Comparison of ENCODE assay signal across 23 mouse cellular contexts in genomic region chr10:62089486-62089885, GRCm38 (mm10). TPM values are rescaled to one million over a fixed set of nuclear protein-coding genes. Genes with fewer than 3 reads are reported as not detected.
A peak's percentile ranks its signal among the peaks of the same experiment; 100 is the strongest.
DNase-seq lines count a peak whose midpoint lies in the region; ATAC-seq and TF ChIP-seq lines count a peak whose summit lies in the region.
"Had no signal": no experiment of that assay in that cellular context is flagged by ENCODE, and none has a peak within 500 bp of the region (broad histone marks: within the 10 kb centered on the region; RNA-seq: fewer than 3 reads in every experiment).

No protein-coding gene starts in this region.

- TF ChIP-seq CTCF in kidney, adult 2 months (conservative IDR thresholded peaks at IDR 0.05; ENCODE audit: insufficient read depth, insufficient read length, low read depth, low read length), result no peak

- H3K9ac ChIP-seq in kidney, embryonic 14.5 days (ENCODE audit: low read depth, low read length), result no peak overlapping the region
- no peak overlapping the region for H3K9ac ChIP-seq in kidney, embryonic 15.5 days
- no peak overlapping the region for H3K9ac ChIP-seq in midbrain, embryonic 11.5 days (ENCODE audit: low read length)
- no peak overlapping the region for H3K9ac ChIP-seq in midbrain, embryonic 13.5 days (replicated peaks)
- H3K9ac ChIP-seq: embryonic facial prominence, embryonic 13.5 days; embryonic facial prominence, embryonic 15.5 days; forebrain, embryonic 12.5 days had no signal

- no peak overlapping the region for H3K4me3 ChIP-seq in kidney, adult 2 months (ENCODE audit: insufficient read depth, low read depth, low read length)
- H3K4me3 ChIP-seq in kidney, embryonic 14.5 days (ENCODE audit: low read length), result no peak overlapping the region
- no peak overlapping the region for H3K4me3 ChIP-seq in kidney, embryonic 15.5 days (replicated peaks)
- no peak overlapping the region for H3K4me3 ChIP-seq in midbrain, embryonic 11.5 days (ENCODE audit: low read depth, low read length)
- H3K4me3 ChIP-seq in midbrain, embryonic 13.5 days (replicated peaks), result no peak overlapping the region
- H3K4me3 ChIP-seq: embryonic facial prominence, embryonic 13.5 days; embryonic facial prominence, embryonic 15.5 days; erythroblast, embryonic 14.5 days; forebrain, embryonic 10.5 days; forebrain, embryonic 12.5 days had no signal

- peak; percentile 56 for DNase-seq in kidney, adult 2 months
- no peak for DNase-seq in kidney, postnatal 14 days
- peak; percentile 64 for DNase-seq in midbrain, embryonic 11.5 days (ENCODE audit: low spot score, missing footprints)
- DNase-seq: adrenal gland, adult 2 months; adrenal gland, postnatal 10 days; adrenal gland, postnatal 25 days; cerebellum, adult 11 months; cerebellum, adult 18-20 months; cerebellum, adult 8-10 months; cerebellum, adult 9-11 months; cerebellum, postnatal 14 days; cerebellum, postnatal 36 days; embryo, embryonic 11 days had no signal

- H3K4me2 ChIP-seq in kidney, embryonic 14.5 days (replicated peaks; ENCODE audit: low read depth, low read length), result no peak overlapping the region
- H3K4me2 ChIP-seq in kidney, embryonic 15.5 days, result no peak overlapping the region
- H3K4me2 ChIP-seq in midbrain, embryonic 11.5 days, result no peak overlapping the region
- H3K4me2 ChIP-seq in midbrain, embryonic 13.5 days (replicated peaks), result no peak overlapping the region
- H3K4me2 ChIP-seq: embryonic facial prominence, embryonic 13.5 days; embryonic facial prominence, embryonic 15.5 days; forebrain, embryonic 12.5 days had no signal

- H3K36me3 ChIP-seq in kidney, adult 2 months (ENCODE audit: control insufficient read depth, insufficient read depth, low read length), result no peaks in the 10 kb centered on the region
- no peaks in the 10 kb centered on the region for H3K36me3 ChIP-seq in kidney, embryonic 14.5 days (ENCODE audit: control insufficient read depth, insufficient read depth, low read length)
- no peaks in the 10 kb centered on the region for H3K36me3 ChIP-seq in kidney, embryonic 15.5 days
- no peaks in the 10 kb centered on the region for H3K36me3 ChIP-seq in midbrain, embryonic 11.5 days (ENCODE audit: control insufficient read depth, insufficient read depth, low read length)
- no peaks in the 10 kb centered on the region for H3K36me3 ChIP-seq in midbrain, embryonic 13.5 days
- H3K36me3 ChIP-seq: embryonic facial prominence, embryonic 13.5 days; embryonic facial prominence, embryonic 15.5 days; forebrain, embryonic 10.5 days; forebrain, embryonic 12.5 days had no signal

- no peak for ATAC-seq in kidney, embryonic 14.5 days (ENCODE audit: low FRiP score, low TSS enrichment)
- ATAC-seq in kidney, embryonic 15.5 days (replicated peaks; ENCODE audit: low FRiP score), result no peak
- no peak for ATAC-seq in midbrain, embryonic 11.5 days (ENCODE audit: low FRiP score)
- ATAC-seq in midbrain, embryonic 13.5 days, result no peak
- ATAC-seq: forebrain, embryonic 14.5 days had no signal

- no peak for TF ChIP-seq POLR2A in kidney, adult 2 months (IDR thresholded peaks at IDR 0.05; ENCODE audit: low read depth, low read length)

- no peaks in the 10 kb centered on the region for H3K4me1 ChIP-seq in kidney, adult 2 months (ENCODE audit: control insufficient read depth, insufficient read depth, low read length)
- no peaks in the 10 kb centered on the region for H3K4me1 ChIP-seq in kidney, embryonic 14.5 days (ENCODE audit: control insufficient read depth, insufficient read depth, low read length)
- peaks cover 12% of the 10 kb centered on the region for H3K4me1 ChIP-seq in kidney, embryonic 15.5 days
- H3K4me1 ChIP-seq in midbrain, embryonic 11.5 days (ENCODE audit: control insufficient read depth, insufficient read depth, low read length), result no peaks in the 10 kb centered on the region
- H3K4me1 ChIP-seq in midbrain, embryonic 13.5 days (replicated peaks), result no peaks in the 10 kb centered on the region
- H3K4me1 ChIP-seq: embryonic facial prominence, embryonic 15.5 days; forebrain, embryonic 10.5 days; forebrain, embryonic 12.5 days had no signal

- no peaks in the 10 kb centered on the region for H3K27me3 ChIP-seq in kidney, adult 2 months (replicated peaks; ENCODE audit: control insufficient read depth, insufficient read depth, low read length)
- H3K27me3 ChIP-seq in kidney, embryonic 14.5 days (ENCODE audit: control insufficient read depth, insufficient read depth, low read length), result no peaks in the 10 kb centered on the region
- no peaks in the 10 kb centered on the region for H3K27me3 ChIP-seq in kidney, embryonic 15.5 days
- no peaks in the 10 kb centered on the region for H3K27me3 ChIP-seq in midbrain, embryonic 11.5 days (ENCODE audit: control insufficient read depth, insufficient read depth, low read length)
- H3K27me3 ChIP-seq in midbrain, embryonic 13.5 days, result no peaks in the 10 kb centered on the region
- H3K27me3 ChIP-seq: embryonic facial prominence, embryonic 13.5 days; embryonic facial prominence, embryonic 15.5 days; forebrain, embryonic 12.5 days had no signal

- H3K27ac ChIP-seq in kidney, adult 2 months (ENCODE audit: insufficient read depth, low read depth, low read length), result no peak overlapping the region
- no peak overlapping the region for H3K27ac ChIP-seq in kidney, embryonic 14.5 days (ENCODE audit: low read depth, low read length)
- 0 out of 2 replicates have a peak overlapping the region, but pooled peaks have one; percentile 46 for H3K27ac ChIP-seq in kidney, embryonic 15.5 days
- H3K27ac ChIP-seq in midbrain, embryonic 11.5 days (ENCODE audit: low read depth, low read length), result no peak overlapping the region
- H3K27ac ChIP-seq in midbrain, embryonic 13.5 days, result no peak overlapping the region
- H3K27ac ChIP-seq: embryonic facial prominence, embryonic 13.5 days; embryonic facial prominence, embryonic 15.5 days; forebrain, embryonic 10.5 days; forebrain, embryonic 12.5 days had no signal

- 0 out of 2 replicates have a peak, but pooled peaks cover 2% of the 10 kb centered on the region for H3K9me3 ChIP-seq in kidney, embryonic 14.5 days (ENCODE audit: control insufficient read depth, low read length)
- no peaks in the 10 kb centered on the region for H3K9me3 ChIP-seq in kidney, embryonic 15.5 days (replicated peaks)
- H3K9me3 ChIP-seq in midbrain, embryonic 11.5 days (ENCODE audit: control insufficient read depth, low read length), result no peaks in the 10 kb centered on the region
- H3K9me3 ChIP-seq in midbrain, embryonic 13.5 days, result no peaks in the 10 kb centered on the region
- H3K9me3 ChIP-seq: embryonic facial prominence, embryonic 13.5 days; embryonic facial prominence, embryonic 15.5 days; forebrain, embryonic 10.5 days; forebrain, embryonic 12.5 days had no signal

RNA-seq across cellular contexts. Expression of gene Neurog3, which starts 43.4 kb away (rescaled TPM):
- not detected in 2 replicates for polyA plus RNA-seq in kidney, adult 2 months (2012; rRNA removed)
- 0.27 TPM in 1 of 2 replicates, not detected in the other for polyA plus RNA-seq in kidney, embryonic 14.5 days (2014; fragmentation: Nextera tagmentation; extraction: Ambion mirVana)
- not detected in 2 replicates for polyA plus RNA-seq in kidney, embryonic 15.5 days (2015; fragmentation: Nextera tagmentation; extraction: Ambion mirVana)
- polyA plus RNA-seq in midbrain, embryonic 11.5 days (2014; fragmentation: Nextera tagmentation; extraction: Ambion mirVana), result 0.34 and 0.37 TPM in 2 replicates
- 0.48 and 0.65 TPM in 2 replicates for polyA plus RNA-seq in midbrain, embryonic 13.5 days (2015; fragmentation: Nextera tagmentation; extraction: Ambion mirVana)
- polyA plus RNA-seq: adrenal gland, adult 2 months; C2C12; embryonic facial prominence, embryonic 13.5 days; embryonic facial prominence, embryonic 15.5 days; erythroblast, embryonic 14.5 days had no signal

RNA-seq across cellular contexts. Expression of gene Fam241b, which starts 54.2 kb away (rescaled TPM):
- polyA plus RNA-seq in kidney, adult 2 months (2012; rRNA removed), result 9.6 and 10.3 TPM in 2 replicates
- polyA plus RNA-seq in kidney, embryonic 14.5 days (2014; fragmentation: Nextera tagmentation; extraction: Ambion mirVana), result 3.8 and 9.8 TPM in 2 replicates
- 12.8 and 16.3 TPM in 2 replicates for polyA plus RNA-seq in kidney, embryonic 15.5 days (2015; fragmentation: Nextera tagmentation; extraction: Ambion mirVana)
- 7.1 and 7.6 TPM in 2 replicates for polyA plus RNA-seq in midbrain, embryonic 11.5 days (2014; fragmentation: Nextera tagmentation; extraction: Ambion mirVana)
- 110 and 118 TPM in 2 replicates for polyA plus RNA-seq in midbrain, embryonic 13.5 days (2015; fragmentation: Nextera tagmentation; extraction: Ambion mirVana)
